Mouse (Mus musculus) forebrain, embryonic 12.5 days (tissue): ENCODE data around the gene Btbd3. TPM values are rescaled to one million over a fixed set of nuclear protein-coding genes. Genes with fewer than 3 reads are reported as not detected.

Source experiments
- ATAC-seq: fragments of 200-750 bp; cut with Nextera tagmentation; 2 replicates; pipeline ENCODE4 v1.8.0; 2017; ENCODE audit warnings: moderate TSS enrichment; ENCODE audit not compliant: low FRiP score
- H3K27ac ChIP-seq: fragments of 300-500 bp; sonication (generic); 2 replicates; pipeline ENCODE4 v1.5.1; 2016; ENCODE audit warnings: mild to moderate bottlenecking
- H3K27me3 ChIP-seq: fragments of 300-500 bp; sonication (generic); 2 replicates; pipeline ENCODE4 v1.6.1; 2016; ENCODE audit warnings: mild to moderate bottlenecking
- H3K36me3 ChIP-seq: fragments of 300-500 bp; sonication (generic); replicated peaks from 2 replicates; pipeline ENCODE4 v1.6.1; 2016; ENCODE audit warnings: mild to moderate bottlenecking
- H3K4me1 ChIP-seq: fragments of 300-500 bp; sonication (generic); 2 replicates; pipeline ENCODE4 v1.6.1; 2016
- H3K4me2 ChIP-seq: fragments of 300-500 bp; sonication (generic); 2 replicates; pipeline ENCODE4 v1.6.1; 2016; ENCODE audit warnings: mild to moderate bottlenecking, moderate library complexity
- H3K4me3 ChIP-seq: fragments of 300-500 bp; sonication (generic); replicated peaks from 2 replicates; pipeline ENCODE4 v1.5.1; 2016; ENCODE audit warnings: mild to moderate bottlenecking
- H3K9ac ChIP-seq: fragments of 300-500 bp; sonication (generic); 2 replicates; pipeline ENCODE4 v1.6.1; 2016; ENCODE audit warnings: mild to moderate bottlenecking
- H3K9me3 ChIP-seq: fragments of 300-500 bp; sonication (generic); 2 replicates; pipeline ENCODE4 v1.6.1; 2016
- WGBS: fragments of 180-500 bp; shearing (Covaris S2); methylation state at CpG from one replicate; pipeline ENCODE4 v1.1.7; 2016; 5-methylcytosine and 5-hydroxymethylcytosine counted together
- polyA plus RNA-seq: library from polyadenylated mRNA; unstranded; fragments of >200 nt; fragmentation: Nextera tagmentation; extraction: Ambion mirVana; gene quantifications from 2 replicates; pipeline ENCODE4 v1.2.1, GENCODE M21; 2016

Btbd3 gene
- polyA plus RNA-seq, 1 experiment from 2014 or later = 15.3 TPM

DNA sequence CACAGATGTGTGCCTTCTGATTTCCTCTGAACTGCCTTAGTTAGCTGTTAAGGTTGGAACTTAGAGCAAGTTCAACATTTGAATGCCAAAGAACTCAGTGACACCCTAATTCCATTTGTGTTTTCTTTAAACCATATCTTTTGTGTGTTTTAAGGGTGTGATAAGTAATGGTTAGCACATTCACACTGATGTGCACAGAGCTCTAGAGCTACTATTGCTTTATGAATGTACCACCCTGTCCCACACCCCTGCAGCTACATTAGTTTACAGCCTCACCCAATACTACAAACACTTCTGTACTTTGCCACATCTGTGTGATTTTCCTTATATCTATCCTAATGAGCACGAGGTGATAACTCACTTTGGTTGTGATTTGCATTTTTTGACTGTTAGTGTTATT is 333.9 kb downstream of the Btbd3 start:
- Histone ChIP-seq H3K9me3 (no peaks in the 10 kb centered on the region), H3K9ac (no peak overlapping the region), H3K36me3 (no peaks in the 10 kb centered on the region), H3K4me1 (no peaks in the 10 kb centered on the region), H3K27me3 (no peaks in the 10 kb centered on the region), H3K27ac (no peak overlapping the region), H3K4me3 (no peak overlapping the region), H3K4me2 (no peak overlapping the region)
- ATAC-seq = no peak
- 67% methylated on average over 1 of the region's 1 CpGs for WGBS

DNA sequence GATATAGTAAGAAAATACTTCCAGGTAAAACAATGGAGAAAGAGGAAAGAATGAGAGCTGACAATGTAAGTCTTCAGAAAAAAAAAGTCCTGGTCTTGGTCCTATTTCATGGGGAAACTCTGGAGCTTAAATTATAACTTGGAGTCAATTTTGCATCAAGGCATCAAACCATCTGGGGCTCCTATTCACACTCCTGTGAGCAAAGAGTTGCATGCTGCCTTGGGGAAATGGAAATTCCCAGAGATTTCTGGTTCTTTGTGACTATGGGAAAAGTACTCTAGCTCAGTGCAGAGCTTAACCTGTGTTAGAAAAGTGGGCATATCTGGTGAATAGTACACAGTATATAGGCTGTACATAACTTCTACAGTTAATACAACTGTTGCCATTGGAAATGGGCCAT is 356.0 kb downstream of the Btbd3 start:
- Histone ChIP-seq H3K4me2 (no peak overlapping the region), H3K36me3 (no peaks in the 10 kb centered on the region)

DNA sequence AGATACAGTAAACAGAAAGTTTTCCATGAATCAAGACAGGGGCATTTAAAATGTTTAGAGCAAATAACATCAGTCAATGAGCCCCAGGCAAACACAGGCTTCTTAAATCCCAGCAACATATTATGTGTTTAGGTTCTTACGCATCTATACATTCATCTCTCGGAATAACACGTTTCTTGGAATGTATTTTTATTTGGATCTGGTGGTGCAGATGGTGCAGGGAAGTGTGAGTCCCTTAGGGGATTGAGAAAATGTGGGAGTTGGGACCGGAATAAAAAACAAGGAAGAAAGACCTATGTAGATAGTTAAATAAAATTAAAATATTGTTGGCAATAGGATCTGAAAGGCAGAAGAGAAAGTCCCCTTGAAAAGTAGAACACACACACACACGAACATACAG is 361.1 kb downstream of the Btbd3 start:
- Histone ChIP-seq H3K4me1 (no peaks in the 10 kb centered on the region), H3K36me3 (no peaks in the 10 kb centered on the region), H3K4me3 (no peak overlapping the region), H3K27me3 (no peaks in the 10 kb centered on the region), H3K4me2 (no peak overlapping the region), H3K9ac (no peak overlapping the region), H3K27ac (no peak overlapping the region), H3K9me3 (no peaks in the 10 kb centered on the region)
- 92% methylated on average over 5 of the region's 5 CpGs for WGBS
- no peak for ATAC-seq

More for the DNA sequence above, 356.0 kb downstream of the Btbd3 start:
- Histone ChIP-seq H3K27me3 (no peaks in the 10 kb centered on the region), H3K9ac (no peak overlapping the region), H3K4me3 (no peak overlapping the region), H3K27ac (no peak overlapping the region), H3K4me1 (no peaks in the 10 kb centered on the region), H3K9me3 (no peaks in the 10 kb centered on the region)
- ATAC-seq = no peak
